Mouse (Mus musculus): ENCODE results near the gene Aoc2. TPM values are rescaled to one million over a fixed set of nuclear protein-coding genes. Genes with fewer than 3 reads are reported as not detected.

The Aoc2 gene
- polyA plus RNA-seq, 1 experiment from 2014 or later = 1.8 TPM

DNA sequence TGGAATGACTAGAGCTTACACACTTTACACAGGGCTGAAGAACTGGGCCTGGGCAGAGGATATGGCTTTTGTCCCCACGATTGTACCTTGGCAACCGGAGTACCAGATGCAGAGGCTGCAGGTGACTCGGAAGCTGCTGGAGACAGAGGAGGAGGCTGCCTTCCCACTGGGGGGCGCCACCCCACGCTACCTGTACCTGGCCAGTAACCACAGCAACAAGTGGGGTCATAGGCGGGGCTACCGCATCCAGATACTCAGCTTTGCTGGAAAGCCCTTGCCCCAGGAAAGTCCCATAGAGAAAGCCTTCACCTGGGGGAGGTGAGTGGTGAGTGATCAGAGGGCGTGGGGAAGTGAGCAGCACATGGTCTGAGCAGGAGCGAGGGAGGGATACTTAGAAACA lies 10.8 kb downstream of the Aoc2 start:
- no peaks in the 10 kb centered on the region for H3K27me3 ChIP-seq (replicated peaks; ENCODE audit: control insufficient read depth, insufficient read depth, low read length)
- no peak overlapping the region for H3K4me2 ChIP-seq (ENCODE audit: low read length)
- ATAC-seq (replicated peaks; ENCODE audit: low FRiP score, low TSS enrichment, low read depth) = no peak
- peaks cover 27% of the 10 kb centered on the region for H3K4me1 ChIP-seq (replicated peaks; ENCODE audit: control insufficient read depth, insufficient read depth, low read length)
- H3K4me3 ChIP-seq (ENCODE audit: low read depth, low read length) = no peak overlapping the region
- DNase-seq (ENCODE audit: low spot score) = no peak
- no peaks in the 10 kb centered on the region for H3K9me3 ChIP-seq (ENCODE audit: control insufficient read depth, low read length)
- 80% methylated on average over 9 of the region's 9 CpGs for WGBS
- H3K36me3 ChIP-seq (ENCODE audit: control insufficient read depth, insufficient read depth, low read length) = no peaks in the 10 kb centered on the region
- H3K9ac ChIP-seq (ENCODE audit: low read length) = no peak overlapping the region
- no peak overlapping the region for H3K27ac ChIP-seq (ENCODE audit: low read depth)

GRCm38 (mm10) chr11:101338123-101338760 lies 13.4 kb downstream of the Aoc2 start:
- 2% methylated on average over 9 of the region's 9 CpGs for WGBS
- DNase-seq (ENCODE audit: low spot score) (peak; percentile 73), ATAC-seq (replicated peaks; ENCODE audit: low FRiP score, low TSS enrichment, low read depth) (peak; percentile 90)
- Histone ChIP-seq H3K27ac (ENCODE audit: low read depth) (peak overlapping the region; percentile 28), H3K9ac (ENCODE audit: low read length) (no peak overlapping the region), H3K36me3 (ENCODE audit: control insufficient read depth, insufficient read depth, low read length) (no peaks in the 10 kb centered on the region), H3K4me3 (ENCODE audit: low read depth, low read length) (0 out of 2 replicates have a peak overlapping the region, but pooled peaks have one; percentile 3), H3K27me3 (replicated peaks; ENCODE audit: control insufficient read depth, insufficient read depth, low read length) (no peaks in the 10 kb centered on the region), H3K4me2 (ENCODE audit: low read length) (peak overlapping the region; percentile 50), H3K4me1 (replicated peaks; ENCODE audit: control insufficient read depth, insufficient read depth, low read length) (peaks cover 27% of the 10 kb centered on the region), H3K9me3 (ENCODE audit: control insufficient read depth, low read length) (no peaks in the 10 kb centered on the region)

- WGBS = 72% methylated on average over 10 of the region's 10 CpGs
- Histone ChIP-seq H3K36me3 (ENCODE audit: control insufficient read depth, insufficient read depth, low read length) (no peaks in the 10 kb centered on the region), H3K4me1 (replicated peaks; ENCODE audit: control insufficient read depth, insufficient read depth, low read length) (peaks cover 3% of the 10 kb centered on the region; the same call in 1 of the 2 replicates), H3K9me3 (ENCODE audit: control insufficient read depth, low read length) (no peaks in the 10 kb centered on the region), H3K4me3 (ENCODE audit: low read depth, low read length) (no peak overlapping the region), H3K27me3 (replicated peaks; ENCODE audit: control insufficient read depth, insufficient read depth, low read length) (no peaks in the 10 kb centered on the region), H3K4me2 (ENCODE audit: low read length) (no peak overlapping the region), H3K27ac (ENCODE audit: low read depth) (no peak overlapping the region), H3K9ac (ENCODE audit: low read length) (no peak overlapping the region)
- DNase-seq (ENCODE audit: low spot score) = no peak
- no peak for ATAC-seq (replicated peaks; ENCODE audit: low FRiP score, low TSS enrichment, low read depth)
Observed at GRCm38 (mm10) chr11:101347083-101347775, 22.4 kb downstream of the Aoc2 start.

DNA sequence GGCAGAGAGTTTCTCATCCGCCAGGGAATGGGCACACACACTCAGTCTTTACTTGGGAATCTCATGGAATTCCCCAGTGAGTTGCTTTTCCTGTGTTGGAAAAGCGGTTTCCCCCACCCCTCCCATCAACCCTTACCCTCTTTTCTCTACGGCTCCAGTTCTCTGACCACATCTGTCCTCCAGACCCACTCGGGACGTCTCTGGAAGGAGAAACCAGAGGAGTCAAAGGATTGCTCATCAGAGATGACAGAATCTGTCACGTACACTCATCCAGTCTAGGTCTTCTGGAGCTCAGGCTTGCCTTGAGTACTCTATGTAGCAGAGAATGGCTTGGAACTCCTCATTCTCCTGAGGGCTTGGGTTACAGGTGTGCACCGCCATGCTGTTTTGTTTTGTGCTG lies 23.9 kb downstream of the Aoc2 start:
- no peak overlapping the region for H3K4me3 ChIP-seq (ENCODE audit: low read depth, low read length)
- H3K4me2 ChIP-seq (ENCODE audit: low read length) = no peak overlapping the region
- WGBS = 68% methylated on average over 7 of the region's 7 CpGs
- no peaks in the 10 kb centered on the region for H3K36me3 ChIP-seq (ENCODE audit: control insufficient read depth, insufficient read depth, low read length)
- peaks cover 3% of the 10 kb centered on the region; the same call in 1 of the 2 replicates for H3K4me1 ChIP-seq (replicated peaks; ENCODE audit: control insufficient read depth, insufficient read depth, low read length)
- no peak overlapping the region for H3K9ac ChIP-seq (ENCODE audit: low read length)
- H3K27ac ChIP-seq (ENCODE audit: low read depth) = no peak overlapping the region
- no peak for DNase-seq (ENCODE audit: low spot score)
- no peaks in the 10 kb centered on the region for H3K27me3 ChIP-seq (replicated peaks; ENCODE audit: control insufficient read depth, insufficient read depth, low read length)
- no peaks in the 10 kb centered on the region for H3K9me3 ChIP-seq (ENCODE audit: control insufficient read depth, low read length)
- no peak for ATAC-seq (replicated peaks; ENCODE audit: low FRiP score, low TSS enrichment, low read depth)

DNA sequence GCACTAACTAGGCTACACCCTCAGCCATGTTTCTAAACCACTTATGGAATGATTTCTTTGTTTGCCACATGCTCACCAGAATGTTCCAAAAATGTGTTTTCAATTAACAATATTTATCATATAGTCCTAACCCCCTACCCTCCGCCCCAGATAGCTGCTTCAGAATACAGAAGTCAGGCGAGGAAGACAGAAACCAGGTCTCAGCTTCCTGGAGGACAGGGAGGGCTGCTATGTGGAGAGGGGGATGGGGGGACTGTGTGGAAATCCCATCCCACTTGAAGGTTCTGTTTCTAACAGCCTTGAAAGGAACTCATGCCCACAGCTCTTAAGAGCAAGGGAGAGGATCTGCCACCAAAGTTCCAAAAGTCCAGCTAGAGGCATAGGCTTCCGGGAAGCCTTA lies 24.4 kb downstream of the Aoc2 start:
- H3K4me2 ChIP-seq (ENCODE audit: low read length) = no peak overlapping the region
- no peak for ATAC-seq (replicated peaks; ENCODE audit: low FRiP score, low TSS enrichment, low read depth)
- no peak overlapping the region for H3K9ac ChIP-seq (ENCODE audit: low read length)
- H3K4me3 ChIP-seq (ENCODE audit: low read depth, low read length) = no peak overlapping the region
- H3K27me3 ChIP-seq (replicated peaks; ENCODE audit: control insufficient read depth, insufficient read depth, low read length) = no peaks in the 10 kb centered on the region
- no peaks in the 10 kb centered on the region for H3K36me3 ChIP-seq (ENCODE audit: control insufficient read depth, insufficient read depth, low read length)
- no peaks in the 10 kb centered on the region for H3K9me3 ChIP-seq (ENCODE audit: control insufficient read depth, low read length)
- WGBS = 50% methylated on average over 3 of the region's 3 CpGs
- H3K4me1 ChIP-seq (replicated peaks; ENCODE audit: control insufficient read depth, insufficient read depth, low read length) = peaks cover 3% of the 10 kb centered on the region; the same call in 1 of the 2 replicates
- H3K27ac ChIP-seq (ENCODE audit: low read depth) = no peak overlapping the region
- DNase-seq (ENCODE audit: low spot score) = no peak

GRCm38 (mm10) chr11:101351100-101351720 lies 26.3 kb downstream of the Aoc2 start:
- no peaks in the 10 kb centered on the region for H3K36me3 ChIP-seq (ENCODE audit: control insufficient read depth, insufficient read depth, low read length)
- 49% methylated on average over 11 of the region's 11 CpGs for WGBS
- no peak overlapping the region for H3K4me3 ChIP-seq (ENCODE audit: low read depth, low read length)
- H3K9me3 ChIP-seq (ENCODE audit: control insufficient read depth, low read length) = no peaks in the 10 kb centered on the region
- H3K4me2 ChIP-seq (ENCODE audit: low read length) = no peak overlapping the region
- DNase-seq (ENCODE audit: low spot score) (no peak), ATAC-seq (replicated peaks; ENCODE audit: low FRiP score, low TSS enrichment, low read depth) (no peak; the same call in 1 of the 2 replicates)
- peaks cover 3% of the 10 kb centered on the region; the same call in 1 of the 2 replicates for H3K4me1 ChIP-seq (replicated peaks; ENCODE audit: control insufficient read depth, insufficient read depth, low read length)
- H3K9ac ChIP-seq (ENCODE audit: low read length) = no peak overlapping the region
- H3K27me3 ChIP-seq (replicated peaks; ENCODE audit: control insufficient read depth, insufficient read depth, low read length) = no peaks in the 10 kb centered on the region
- no peak overlapping the region for H3K27ac ChIP-seq (ENCODE audit: low read depth)

DNA sequence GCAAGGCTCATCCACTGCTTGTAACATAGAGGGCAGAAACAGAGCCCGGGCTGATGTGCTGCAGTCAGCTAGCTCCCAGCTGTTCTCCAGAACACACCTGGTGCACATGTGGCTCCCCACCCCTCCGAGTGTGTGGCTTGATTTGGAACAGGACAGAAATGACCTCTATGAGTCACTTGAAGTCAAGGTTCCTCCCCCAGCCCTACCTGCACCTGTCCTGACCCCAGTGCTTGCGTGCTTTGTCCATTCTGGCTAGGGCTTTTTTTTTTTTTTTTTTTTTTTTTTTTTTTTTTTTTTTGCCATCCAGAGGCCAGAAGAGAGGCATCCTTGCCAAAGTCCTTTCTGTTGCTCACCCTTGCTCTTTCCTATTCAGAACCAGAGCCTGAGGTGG lies 26.9 kb downstream of the Aoc2 start:
- Histone ChIP-seq H3K4me1 (replicated peaks; ENCODE audit: control insufficient read depth, insufficient read depth, low read length) (peaks cover 3% of the 10 kb centered on the region; the same call in 1 of the 2 replicates), H3K9me3 (ENCODE audit: control insufficient read depth, low read length) (no peaks in the 10 kb centered on the region), H3K27ac (ENCODE audit: low read depth) (no peak overlapping the region), H3K9ac (ENCODE audit: low read length) (no peak overlapping the region), H3K27me3 (replicated peaks; ENCODE audit: control insufficient read depth, insufficient read depth, low read length) (no peaks in the 10 kb centered on the region), H3K4me3 (ENCODE audit: low read depth, low read length) (no peak overlapping the region), H3K4me2 (ENCODE audit: low read length) (no peak overlapping the region), H3K36me3 (ENCODE audit: control insufficient read depth, insufficient read depth, low read length) (no peaks in the 10 kb centered on the region)
- 59% methylated on average over 3 of the region's 3 CpGs for WGBS
- no peak for DNase-seq (ENCODE audit: low spot score)
- ATAC-seq (replicated peaks; ENCODE audit: low FRiP score, low TSS enrichment, low read depth) = no peak

DNA sequence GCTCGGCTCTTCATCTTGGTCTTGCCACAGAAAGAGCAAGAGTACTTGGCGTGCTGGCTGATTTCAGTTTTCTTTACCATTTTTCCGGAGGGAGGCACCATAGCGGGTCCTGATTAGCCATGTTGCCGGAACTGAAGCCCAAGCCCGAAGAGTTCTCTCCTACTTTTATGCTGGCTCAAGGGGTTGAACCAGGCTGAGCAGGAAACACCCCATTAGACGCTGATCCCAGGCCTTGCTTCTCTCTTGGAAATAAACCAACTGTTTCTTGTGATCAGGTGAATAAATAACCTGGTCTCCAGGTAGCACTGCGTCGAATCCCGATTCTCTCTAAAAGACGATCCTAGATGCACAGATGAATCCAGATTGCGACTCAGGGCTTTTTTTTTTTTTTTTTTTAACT lies 28.6 kb downstream of the Aoc2 start:
- 87% methylated on average over 12 of the region's 12 CpGs for WGBS
- ATAC-seq (replicated peaks; ENCODE audit: low FRiP score, low TSS enrichment, low read depth) = no peak
- Histone ChIP-seq H3K4me1 (replicated peaks; ENCODE audit: control insufficient read depth, insufficient read depth, low read length) (peaks cover 3% of the 10 kb centered on the region; the same call in 1 of the 2 replicates), H3K9ac (ENCODE audit: low read length) (no peak overlapping the region), H3K9me3 (ENCODE audit: control insufficient read depth, low read length) (no peaks in the 10 kb centered on the region), H3K27ac (ENCODE audit: low read depth) (no peak overlapping the region), H3K36me3 (ENCODE audit: control insufficient read depth, insufficient read depth, low read length) (no peaks in the 10 kb centered on the region), H3K4me3 (ENCODE audit: low read depth, low read length) (no peak overlapping the region), H3K4me2 (ENCODE audit: low read length) (no peak overlapping the region), H3K27me3 (replicated peaks; ENCODE audit: control insufficient read depth, insufficient read depth, low read length) (no peaks in the 10 kb centered on the region)
- DNase-seq (ENCODE audit: low spot score) = no peak

Data from intestine, embryonic 14.5 days (tissue).